Mouse (Mus musculus) retina, embryonic 14.5 days (tissue): ENCODE results near the gene Kif24.
A peak's percentile ranks its signal among the peaks of the same experiment; 100 is the strongest.
"Not testable (repeated sequence)": the region's sequence is repeated elsewhere in the genome, so short reads cannot be mapped to it uniquely, and the experiment has no call there.

Experiments
- DNase-seq: peaks from one replicate; pipeline ENCODE4 v3.0.0-alpha.2; 2015; ENCODE audit warnings: low spot score

Gene Kif24

GRCm38 (mm10) chr4:41492951-41493350 is 28.3 kb upstream of the Kif24 start:
- no peak for DNase-seq

DNA sequence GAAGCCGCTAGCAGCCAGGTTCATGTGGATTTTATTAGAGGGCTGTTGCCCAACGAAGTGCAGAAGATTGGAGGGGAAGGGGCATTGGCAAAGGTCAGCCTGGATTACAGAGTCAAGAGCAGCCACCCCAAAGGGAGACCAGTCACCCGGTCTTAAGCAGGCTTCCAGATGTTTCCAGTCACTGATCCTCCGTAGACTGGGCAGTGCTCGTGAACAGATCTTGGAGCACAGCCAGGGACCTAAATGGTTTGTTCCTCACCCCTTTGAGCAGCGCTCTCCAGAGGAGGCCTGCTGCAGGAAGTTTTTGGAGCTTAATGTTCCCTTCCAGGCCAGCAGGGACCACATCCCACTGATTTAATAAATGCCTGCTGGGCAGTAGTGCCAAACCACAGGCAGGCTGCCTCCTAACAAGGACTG is 16.9 kb upstream of the Kif24 start:
- no peak for DNase-seq

- DNase-seq = no peak
Measured at GRCm38 (mm10) chr4:41480254-41480653, 15.6 kb upstream of the Kif24 start.

GRCm38 (mm10) chr4:41479456-41479804 is 14.7 kb upstream of the Kif24 start:
- no peak for DNase-seq

- DNase-seq = no peak
Measured at GRCm38 (mm10) chr4:41478751-41479455, 14.2 kb upstream of the Kif24 start.

DNA sequence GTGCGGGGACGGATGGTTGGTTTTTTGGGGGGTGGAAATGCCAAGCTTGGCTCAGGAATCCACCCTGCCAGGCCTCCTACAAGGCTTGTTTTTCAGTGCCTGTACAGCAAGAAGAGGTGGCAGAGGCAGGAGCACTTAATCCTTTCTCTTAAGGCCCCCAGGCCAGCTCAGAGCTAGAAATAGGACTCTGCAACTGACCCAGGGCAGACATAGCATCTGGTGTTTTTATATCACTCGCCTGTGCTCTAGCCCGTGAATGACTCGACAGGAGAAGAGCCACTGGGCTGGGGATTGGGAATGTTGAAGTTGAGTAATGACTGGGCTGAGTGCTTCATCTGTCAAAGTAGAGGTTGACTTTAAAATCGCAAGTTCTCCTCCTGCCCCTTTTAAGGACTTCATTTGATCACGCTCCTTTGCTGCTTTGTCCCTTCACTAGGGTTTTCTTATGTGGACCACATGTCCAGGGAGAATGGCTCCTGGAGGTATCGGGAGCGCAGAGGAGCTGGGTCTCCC is 13.0 kb upstream of the Kif24 start:
- no peak for DNase-seq

DNA sequence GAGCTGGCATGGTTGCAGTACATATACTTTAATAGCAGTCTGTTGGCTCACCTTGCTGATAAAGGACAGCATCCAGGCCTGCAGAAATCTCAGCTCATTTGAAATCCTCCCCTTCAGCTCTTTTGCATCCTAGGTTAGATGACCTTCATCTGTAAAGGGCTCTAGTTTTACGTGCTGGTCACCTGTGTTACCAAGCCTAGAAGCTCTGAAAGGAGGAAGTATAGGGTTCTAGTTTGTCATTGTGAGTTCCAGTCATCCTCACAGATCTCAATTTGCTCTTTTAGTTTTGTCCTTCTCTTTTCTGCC is 6.7 kb upstream of the Kif24 start:
- no peak for DNase-seq

DNA sequence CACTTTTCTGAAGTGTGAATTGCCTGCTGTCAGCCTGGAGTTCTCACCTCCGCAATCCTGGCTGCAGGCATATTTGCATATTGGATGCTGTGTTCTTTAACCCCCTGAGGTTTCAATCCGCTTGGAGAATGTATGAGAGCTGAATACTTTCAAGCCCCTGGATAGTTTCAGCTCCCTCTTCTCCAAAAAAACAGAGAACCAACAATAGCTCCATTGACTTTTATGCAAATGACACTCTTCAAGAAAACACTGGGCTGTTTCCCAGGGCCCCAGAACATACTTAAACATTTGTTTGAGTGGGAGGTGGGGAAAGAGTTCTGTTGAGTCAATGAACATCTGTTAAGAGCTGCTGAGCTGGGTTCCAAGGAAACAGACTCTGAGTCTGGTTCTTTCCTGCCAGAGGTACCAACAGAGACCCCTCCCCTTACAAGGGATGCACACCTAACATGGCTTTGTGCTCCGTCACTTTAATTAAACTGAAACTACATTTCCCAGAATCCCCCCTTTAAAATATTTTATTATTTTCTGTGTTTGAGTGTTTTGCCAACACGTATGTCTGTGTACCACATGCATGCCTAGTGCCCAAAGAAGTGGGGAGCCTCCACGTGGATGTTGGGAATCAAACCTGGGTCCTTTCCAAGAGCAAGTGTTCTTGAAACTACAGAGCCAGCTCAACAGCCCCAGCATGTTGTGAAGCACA is 6.1 kb upstream of the Kif24 start:
- DNase-seq = no peak

DNA sequence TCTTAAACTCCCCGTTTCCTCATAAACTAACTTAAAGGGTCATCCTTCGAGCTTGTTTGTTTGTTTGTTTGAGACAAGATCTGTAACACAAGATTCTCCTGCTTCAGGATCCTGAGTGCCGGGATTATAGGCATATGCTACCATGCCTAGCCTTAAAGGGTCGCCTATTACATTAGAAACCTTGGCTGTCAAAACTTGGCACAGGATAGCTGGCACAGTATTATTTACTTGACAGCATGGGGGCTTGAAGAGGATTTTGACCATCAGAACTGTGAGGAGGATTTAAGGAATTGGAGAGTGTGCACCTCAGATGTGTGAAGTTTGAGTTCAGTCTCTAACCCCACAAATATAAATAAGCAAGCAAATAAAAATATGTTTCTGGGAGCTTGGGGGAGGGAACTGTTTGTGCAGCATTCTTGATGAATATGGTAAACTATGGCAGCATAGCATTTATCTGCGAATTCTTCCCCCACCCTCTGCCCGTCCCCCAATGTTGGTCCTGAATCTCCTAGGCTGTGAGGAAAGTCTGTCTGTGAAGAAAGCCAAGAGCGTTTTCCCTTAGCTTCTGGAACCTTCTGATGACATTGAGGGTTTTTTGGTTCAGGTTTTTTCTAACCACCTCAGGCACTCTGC is 5.5 kb upstream of the Kif24 start:
- no peak for DNase-seq

- DNase-seq = no peak
Measured at GRCm38 (mm10) chr4:41469199-41469598, 4.5 kb upstream of the Kif24 start.

DNA sequence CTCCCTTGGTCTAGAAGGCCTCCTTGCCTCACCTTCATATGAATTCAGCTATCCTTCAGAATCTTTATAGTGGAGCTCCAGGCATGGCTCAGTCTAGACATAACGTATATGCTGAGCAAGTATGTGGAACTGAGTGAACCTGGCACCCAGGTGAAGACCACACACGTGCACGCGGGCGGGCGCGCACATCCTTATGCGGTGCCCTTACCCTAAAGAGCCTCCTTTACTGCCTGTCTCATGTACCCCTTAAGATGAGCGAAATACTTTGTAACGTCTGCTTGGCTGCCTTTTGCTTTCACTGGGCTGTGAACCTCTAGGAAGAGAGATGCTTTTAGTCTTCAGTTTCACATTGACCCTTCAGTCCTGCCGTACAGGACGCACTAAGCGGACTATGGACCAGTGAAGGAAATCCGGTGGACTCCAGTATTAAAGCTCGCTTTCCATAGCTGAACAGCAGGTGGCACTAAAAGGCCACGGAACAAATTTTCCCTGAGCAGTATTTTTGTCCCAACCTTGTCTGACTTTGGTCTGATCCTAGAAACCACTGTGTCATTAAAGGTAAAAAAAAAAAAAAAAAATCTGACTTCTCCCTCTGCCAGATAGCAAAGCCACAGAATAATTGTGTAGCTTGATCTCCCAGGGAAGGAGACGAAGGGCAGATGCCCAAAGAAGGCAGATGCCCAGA is 3.9 kb upstream of the Kif24 start:
- DNase-seq = peak; percentile 84

DNA sequence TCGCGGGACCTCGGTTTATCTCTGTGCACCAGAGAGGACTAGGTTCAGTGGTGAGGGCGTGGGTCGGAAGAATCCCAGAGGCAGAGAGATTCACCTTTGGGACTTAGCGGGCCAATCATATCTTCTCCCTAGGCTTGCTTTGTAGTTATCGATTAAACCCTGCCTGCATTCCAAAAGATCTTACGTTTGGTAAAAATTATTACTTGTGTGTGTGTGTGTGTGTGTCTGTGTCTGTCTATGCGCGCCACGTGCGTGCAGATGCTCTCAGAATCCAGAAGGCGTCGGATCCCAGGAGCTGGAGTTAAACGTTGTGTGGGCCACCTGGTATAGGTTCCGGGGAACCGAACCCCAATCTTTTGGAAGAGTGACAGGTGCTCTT is 589 bp upstream of the Kif24 start:
- no peak for DNase-seq

DNA sequence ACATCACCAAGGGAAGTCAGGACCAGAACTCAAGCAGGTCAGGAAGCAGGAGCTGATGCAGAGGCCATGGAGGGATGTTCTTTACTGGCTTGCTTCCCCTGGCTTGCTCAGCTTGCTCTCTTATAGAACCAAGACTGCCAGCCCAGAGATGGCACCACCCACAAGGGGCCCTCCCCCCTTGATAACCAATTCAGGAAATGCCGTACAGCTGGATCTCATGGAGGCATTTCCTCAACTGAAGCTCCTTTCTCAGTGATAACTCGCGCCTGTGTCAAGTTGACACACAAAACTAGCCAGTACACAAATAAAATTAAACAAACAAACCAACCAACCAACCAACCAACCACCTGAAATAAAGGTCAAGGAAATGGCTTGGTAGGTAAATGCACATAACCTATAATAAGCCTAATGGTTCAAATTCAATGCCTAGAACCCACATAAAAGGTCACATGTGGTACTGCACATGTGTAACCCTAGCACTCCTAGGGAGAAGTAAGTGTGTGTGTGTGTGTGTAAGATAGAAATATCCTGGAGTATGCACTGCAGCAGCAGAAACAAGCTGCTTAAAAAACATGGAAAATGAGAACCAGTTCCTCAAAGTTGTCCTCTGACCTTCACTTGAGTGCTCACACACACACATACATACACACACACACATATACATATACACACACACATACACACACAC is 1.5 kb downstream of the Kif24 start:
- not testable (repeated sequence) for DNase-seq

DNA sequence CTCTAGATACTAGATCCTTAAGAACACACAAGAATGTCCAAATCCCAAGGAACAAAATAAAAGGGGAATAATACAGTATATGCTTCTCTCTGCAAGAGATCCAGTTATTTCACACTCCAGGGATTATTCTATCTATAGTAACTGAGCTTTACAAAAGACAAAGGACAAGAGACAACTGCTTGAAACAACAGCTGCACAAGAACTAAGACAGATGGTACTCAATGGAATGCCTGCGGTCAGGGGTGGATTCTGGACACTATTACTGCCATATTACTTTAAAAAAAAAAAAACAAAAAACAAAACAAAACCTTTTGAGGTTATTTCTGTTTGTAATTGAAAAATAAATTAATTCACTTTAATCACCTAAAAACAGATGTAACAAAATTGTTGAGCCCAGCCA is 4.0 kb downstream of the Kif24 start:
- no peak for DNase-seq

- no peak for DNase-seq
Measured at GRCm38 (mm10) chr4:41447595-41447994, 17.1 kb downstream of the Kif24 start.

DNA sequence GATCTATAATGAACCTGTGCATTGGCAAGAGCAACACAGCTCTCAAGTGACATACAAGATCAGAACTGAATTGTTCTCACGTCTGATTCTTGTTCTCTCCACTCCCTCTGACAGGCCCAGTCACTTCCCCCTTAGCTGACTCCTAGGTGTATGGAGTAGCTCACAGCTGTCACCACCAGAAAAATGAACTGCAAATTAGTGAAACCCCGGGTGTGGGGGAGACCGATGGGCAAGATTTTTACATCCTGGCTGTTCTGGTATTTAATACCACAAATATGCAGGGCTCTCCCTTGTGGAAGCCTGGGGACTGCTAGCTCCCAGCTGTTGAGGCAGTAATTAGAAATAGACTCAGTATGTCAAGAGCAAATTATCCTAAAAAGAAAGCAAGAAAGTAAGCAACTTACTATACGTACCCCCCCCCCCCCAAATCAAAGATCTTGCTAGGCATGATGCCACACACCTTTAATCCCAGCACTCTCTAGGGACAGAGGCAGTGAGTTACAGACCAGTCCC is 21.8 kb downstream of the Kif24 start:
- DNase-seq = no peak

GRCm38 (mm10) chr4:41438931-41439330 is 25.8 kb downstream of the Kif24 start:
- DNase-seq = no peak

GRCm38 (mm10) chr4:41416966-41417365 is 47.7 kb downstream of the Kif24 start:
- no peak for DNase-seq

DNA sequence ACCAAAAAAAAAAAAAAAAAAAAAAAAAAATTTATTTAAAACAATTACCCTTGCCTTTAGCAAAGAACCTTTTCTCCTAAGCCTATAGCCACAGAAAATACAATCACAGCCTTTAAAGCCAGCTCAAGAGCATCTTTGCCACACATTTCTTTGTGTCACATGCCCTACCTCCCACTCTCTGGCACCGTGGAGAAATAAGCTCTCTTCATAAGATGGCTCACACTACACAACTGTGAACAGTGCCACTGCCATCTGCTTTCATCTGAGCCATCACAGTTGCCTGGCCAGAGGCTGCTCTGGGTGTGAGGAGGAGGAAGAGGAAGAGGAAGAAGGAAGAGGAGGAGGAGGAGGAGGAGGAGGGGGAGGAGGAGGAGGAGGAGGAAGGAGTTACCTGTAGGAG is 55.3 kb downstream of the Kif24 start:
- DNase-seq = no peak

DNA sequence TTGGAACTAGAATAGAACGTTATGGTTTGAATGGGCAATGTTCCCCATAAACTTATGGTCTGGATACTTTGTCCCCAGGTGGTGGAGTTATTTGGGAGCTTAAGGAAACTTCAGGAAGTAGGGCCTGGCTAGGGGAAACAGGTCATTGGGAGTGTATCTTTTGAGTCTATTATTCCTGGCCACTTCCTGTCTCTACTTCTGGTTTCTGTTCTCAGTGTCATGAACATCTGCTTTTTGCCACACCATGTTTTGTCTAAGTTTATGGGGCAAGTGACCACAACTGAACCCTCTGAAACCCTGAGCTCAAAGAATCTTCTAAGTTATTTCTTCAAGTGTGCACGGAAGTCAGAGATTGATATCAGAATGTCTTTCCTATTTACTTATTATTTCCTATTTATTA is 57.3 kb downstream of the Kif24 start:
- no peak for DNase-seq

GRCm38 (mm10) chr4:41406597-41406996 is 58.1 kb downstream of the Kif24 start:
- DNase-seq = no peak

- no peak for DNase-seq
Measured at GRCm38 (mm10) chr4:41401573-41401972, 63.1 kb downstream of the Kif24 start.
